Mouse (Mus musculus) adrenal gland, adult 2 months (tissue): ENCODE data around the gene Ptgds. TPM values are rescaled to one million over a fixed set of nuclear protein-coding genes. Genes with fewer than 3 reads are reported as not detected.
A peak's percentile ranks its signal among the peaks of the same experiment; 100 is the strongest.

Experiments
- DNase-seq: peaks from one replicate; pipeline ENCODE4 v3.0.0; 2021
- long read RNA-seq: library from polyadenylated mRNA; stranded (forward); transcript quantifications from one replicate; pipeline ENCODE4 v2.0.0, GENCODE M21; 2021
- polyA plus RNA-seq: library from polyadenylated mRNA; depleted of rRNA; stranded (reverse); fragments of >200 nt; gene quantifications from 2 replicates; pipeline ENCODE4 v1.2.3, GENCODE M21; 2012; rRNA removed
- total RNA-seq, 2 experiments: library from RNA; stranded (reverse); gene quantifications; 2 replicates each; pipeline ENCODE4 v1.2.3; 2021

Gene Ptgds
- total RNA-seq (1 to 10 TPM; 2.5 to 2.7 TPM), polyA plus RNA-seq (4.9 and 5.6 TPM in 2 replicates)
- long read RNA-seq, partial matches to known transcripts = 0 of 1 reads
- long read RNA-seq, other reads (novel, unspliced or antisense) = 0 of 1 reads

DNA sequence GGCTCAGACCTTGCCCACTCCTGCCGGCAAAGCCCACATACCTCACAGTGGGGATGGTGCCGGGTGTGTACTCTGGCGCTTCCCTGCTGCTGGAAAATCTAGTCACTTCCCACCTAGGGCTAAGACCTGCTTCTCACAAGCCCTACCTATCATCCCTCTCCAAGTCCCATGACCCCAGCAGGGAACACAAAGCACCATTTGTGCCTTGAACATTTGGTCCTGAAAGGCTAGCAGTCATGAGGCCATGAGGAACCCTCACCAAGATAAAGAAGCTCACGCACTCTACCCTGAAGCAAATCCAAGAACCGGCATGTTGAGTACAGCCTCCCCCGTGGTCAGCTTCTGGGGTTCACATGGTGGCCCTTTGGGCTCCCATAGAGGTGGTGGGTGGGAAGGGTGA, at the start of gene Ptgds:
TSS of gene Ptgds (minus strand) at position 78 of the 400 bp plus-strand sequence.
- no peak for DNase-seq

DNA sequence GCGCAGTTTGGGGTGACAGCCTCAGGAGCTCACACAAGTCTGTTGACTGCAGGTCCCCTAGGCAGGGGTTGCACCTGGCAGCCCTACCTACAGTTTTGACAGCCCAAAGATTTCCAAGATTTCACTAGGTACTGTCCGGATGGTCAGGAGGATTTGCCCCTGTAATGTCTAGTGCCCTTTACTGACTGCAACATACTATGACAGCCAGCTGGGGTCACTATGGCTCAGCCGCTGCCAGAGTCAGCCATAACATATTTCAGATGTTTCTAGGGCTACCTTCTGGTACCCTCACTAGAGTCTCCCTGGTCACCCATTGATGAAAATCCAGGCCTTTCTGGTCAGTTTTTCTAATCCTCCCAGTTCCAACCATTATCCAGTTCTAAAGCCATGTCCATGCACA, 40.1 kb upstream of the Ptgds start:
- DNase-seq = no peak

DNA sequence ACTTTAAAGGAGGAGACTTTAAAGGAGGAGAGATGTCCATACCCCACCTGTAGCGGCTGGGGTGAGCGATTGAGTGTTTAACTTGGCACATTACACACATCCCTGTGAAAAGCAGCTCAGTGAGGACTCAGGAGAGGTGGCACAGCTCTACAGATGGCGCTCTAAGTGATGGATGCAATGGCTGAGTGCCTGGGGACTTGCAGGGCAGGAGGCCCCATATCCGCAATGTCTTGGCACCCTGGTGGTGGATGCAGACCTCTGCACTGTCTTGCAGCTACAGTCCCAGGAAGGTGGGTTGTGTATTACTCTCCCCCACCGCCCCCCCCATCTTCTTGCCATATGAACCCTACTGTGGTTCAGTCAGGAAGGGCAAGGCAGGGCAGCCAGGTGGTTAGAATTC, 37.1 kb upstream of the Ptgds start:
- DNase-seq = no peak

DNA sequence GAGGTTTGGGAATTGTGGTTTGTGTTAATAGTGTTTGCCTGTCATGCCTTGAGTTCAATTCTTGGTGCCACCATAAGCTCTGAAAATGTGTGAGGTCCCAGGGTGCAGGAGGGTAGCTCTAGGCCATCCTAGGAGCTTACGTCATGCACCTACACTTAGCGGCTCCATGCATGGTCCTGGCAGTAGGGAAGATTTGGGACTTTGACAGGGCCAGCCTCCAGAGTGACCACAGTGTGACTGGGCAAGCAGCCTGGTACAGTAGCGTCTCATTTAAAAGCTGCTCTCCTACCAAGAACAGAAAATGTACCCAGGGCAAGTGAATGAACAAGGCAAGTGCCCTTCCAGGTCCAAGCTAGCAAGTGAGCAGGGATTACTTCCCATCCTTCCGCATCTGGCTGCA, 36.0 kb upstream of the Ptgds start:
- no peak for DNase-seq

DNA sequence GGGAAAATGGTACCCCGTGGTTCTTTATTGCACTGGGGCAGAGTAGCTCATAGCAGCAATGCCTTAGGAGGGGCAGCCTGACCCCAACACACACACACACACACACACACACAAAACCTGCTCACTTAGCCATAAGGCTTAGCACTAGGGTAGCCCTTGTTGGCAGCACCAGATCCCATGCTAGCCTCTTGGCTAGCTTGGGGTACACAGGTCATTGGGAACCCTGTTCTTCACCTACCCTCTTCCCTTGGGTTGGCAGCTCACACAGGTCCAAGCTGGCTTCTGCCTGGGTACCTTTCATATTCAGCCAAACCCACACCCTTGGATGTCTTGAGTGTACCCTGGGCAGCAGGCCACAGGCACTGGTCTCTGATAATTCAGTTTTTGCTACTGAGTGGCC, 35.2 kb upstream of the Ptgds start:
- DNase-seq = no peak

DNA sequence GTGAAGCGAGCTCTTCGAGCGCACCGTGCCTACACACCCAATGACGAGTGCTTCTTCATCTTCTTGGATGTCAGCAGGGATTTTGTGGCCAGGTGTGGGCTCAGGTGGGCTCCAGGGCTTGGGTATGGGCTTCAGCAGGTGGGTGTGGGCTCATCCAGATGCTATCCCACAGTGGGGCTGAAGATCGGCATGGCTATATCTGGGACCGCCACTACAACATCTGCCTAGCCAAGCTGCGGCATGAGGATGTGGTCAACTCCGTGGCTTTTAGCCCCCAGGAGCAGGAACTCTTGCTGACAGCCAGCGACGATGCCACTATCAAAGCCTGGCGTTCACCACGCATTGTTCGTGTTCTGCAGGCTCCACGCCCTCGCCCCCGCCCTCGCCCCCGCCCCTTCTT, 34.7 kb upstream of the Ptgds start:
- DNase-seq = no peak

DNA sequence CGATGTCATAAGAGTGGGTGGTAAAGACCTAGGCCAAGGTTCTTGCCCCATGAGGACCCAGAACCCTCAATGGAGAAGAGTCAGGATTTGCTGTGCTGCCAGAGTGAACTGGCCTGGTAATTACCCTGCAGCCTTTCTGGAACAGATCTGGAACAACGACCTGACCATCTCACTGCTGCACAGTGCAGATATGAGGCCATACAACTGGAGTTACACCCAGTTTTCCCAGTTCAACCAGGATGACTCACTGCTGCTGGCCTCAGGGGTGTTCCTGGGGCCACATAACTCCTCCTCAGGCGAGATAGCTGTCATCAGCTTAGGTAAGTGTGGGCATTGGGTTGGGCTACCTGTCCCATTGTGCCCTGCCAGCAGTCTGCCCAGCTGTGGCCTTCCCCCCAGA, 32.9 kb upstream of the Ptgds start:
- DNase-seq = no peak

DNA sequence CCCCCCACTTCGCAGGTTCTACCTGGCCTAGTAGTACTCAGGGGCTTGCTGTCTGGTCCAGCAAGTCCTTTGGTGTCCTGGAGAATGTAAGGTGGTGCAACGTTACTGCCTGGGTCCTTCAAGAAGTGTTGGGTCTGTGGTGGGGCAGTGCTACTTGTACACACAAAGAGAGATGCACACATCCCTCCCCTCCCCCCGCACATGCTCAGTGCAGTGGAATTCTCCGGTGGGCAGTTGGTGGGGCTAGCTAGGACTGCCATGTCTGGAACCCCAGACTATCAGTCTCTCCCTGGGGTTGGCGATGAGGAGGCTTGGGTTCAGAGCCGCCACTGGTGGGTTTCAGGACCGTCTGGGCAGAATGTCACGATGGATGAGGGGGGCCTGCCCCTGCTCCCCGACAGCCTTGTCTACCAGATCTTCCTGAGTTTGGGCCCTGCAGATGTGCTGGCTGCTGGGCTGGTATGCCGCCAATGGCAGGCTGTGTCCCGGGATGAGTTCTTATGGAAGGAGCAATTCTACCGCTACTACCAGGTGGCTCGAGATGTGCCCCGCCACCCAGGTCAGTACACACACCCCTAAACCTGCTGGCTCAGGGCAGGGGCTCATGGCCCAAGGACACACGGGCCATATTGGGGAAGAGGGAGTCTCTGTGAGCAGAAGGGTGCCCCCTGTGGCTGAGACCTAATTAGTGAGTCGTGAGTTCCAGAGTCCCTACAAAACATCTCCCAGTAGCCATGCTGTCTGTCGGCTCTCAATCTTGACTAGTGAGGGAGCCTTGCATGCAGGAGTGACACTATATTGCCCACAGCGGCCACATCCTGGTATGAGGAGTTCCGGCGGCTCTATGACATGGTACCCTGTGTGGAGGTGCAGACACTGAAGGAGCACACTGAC, 32.0 kb upstream of the Ptgds start, which contains the start of gene C8g:
TSS of gene C8g (minus strand) at position 127 of the 894 bp plus-strand sequence.
- no peak for DNase-seq

DNA sequence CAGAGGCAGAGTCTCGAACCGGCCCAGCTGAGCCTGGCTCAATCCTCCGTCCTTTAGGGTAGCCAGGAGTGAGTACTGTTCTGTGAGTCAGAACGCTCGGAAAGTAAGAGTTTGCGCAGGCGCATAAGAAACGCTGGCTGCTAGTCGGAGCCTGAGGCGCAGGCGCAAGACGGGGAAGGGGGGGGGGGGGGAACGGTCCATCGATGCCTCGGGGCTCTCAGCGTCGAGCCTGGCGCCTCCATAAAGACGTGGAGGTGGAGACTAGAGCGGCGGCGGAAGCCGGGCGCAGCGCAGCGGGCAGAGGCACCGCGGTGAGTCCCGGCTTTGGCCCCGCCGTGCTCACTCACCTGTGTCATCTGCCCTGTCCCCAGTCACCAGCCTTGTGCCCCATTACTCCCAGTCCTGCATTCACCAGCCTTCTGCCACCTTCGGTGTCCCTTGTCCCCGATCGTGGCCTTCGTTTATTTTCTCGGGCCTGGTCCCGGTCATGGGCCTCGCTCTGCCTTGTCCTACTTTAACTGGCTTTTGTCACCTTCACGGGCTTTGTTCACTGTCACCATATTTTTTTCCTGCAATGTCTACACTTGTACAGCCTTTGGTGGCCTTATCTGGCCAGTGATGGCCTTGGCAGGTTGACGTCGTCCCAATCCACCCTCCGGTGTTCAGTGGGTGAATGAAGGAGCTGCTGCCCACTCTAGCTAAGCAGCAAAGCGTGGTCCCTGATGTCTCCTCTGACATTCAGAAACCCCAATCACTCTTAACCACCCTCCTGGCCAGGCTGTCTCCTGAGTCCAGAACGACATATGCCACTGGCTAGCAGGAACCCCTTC, 30.9 kb upstream of the Ptgds start, which contains the start of gene Fbxw5:
TSS of gene Fbxw5 (plus strand) at position 175 of the 830 bp plus-strand sequence.
- DNase-seq = peak; percentile 89

DNA sequence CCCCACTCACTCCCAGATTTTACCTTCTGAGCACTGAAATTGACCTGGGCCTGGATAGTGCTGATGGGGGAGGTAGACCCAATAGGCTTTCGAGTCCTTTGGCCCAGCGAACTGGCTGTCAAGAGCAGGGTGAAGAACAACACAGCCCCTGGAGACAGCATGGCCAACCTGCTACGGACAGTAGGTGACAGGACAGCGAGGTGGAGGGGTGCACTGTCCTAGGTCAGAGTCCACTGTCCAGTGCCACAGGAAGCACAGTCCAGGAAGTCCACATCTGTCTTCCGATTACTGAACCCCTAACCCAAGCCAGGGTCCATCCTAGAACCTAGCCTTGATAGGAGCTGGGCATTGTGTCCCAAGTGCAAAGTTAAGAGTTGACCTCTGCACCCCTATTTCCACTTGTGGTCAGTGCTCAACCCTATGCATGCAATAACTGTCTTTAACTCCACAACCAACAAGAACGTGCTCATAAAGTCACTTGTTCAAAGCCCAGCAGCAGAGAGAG, 30.3 kb upstream of the Ptgds start:
- no peak for DNase-seq

DNA sequence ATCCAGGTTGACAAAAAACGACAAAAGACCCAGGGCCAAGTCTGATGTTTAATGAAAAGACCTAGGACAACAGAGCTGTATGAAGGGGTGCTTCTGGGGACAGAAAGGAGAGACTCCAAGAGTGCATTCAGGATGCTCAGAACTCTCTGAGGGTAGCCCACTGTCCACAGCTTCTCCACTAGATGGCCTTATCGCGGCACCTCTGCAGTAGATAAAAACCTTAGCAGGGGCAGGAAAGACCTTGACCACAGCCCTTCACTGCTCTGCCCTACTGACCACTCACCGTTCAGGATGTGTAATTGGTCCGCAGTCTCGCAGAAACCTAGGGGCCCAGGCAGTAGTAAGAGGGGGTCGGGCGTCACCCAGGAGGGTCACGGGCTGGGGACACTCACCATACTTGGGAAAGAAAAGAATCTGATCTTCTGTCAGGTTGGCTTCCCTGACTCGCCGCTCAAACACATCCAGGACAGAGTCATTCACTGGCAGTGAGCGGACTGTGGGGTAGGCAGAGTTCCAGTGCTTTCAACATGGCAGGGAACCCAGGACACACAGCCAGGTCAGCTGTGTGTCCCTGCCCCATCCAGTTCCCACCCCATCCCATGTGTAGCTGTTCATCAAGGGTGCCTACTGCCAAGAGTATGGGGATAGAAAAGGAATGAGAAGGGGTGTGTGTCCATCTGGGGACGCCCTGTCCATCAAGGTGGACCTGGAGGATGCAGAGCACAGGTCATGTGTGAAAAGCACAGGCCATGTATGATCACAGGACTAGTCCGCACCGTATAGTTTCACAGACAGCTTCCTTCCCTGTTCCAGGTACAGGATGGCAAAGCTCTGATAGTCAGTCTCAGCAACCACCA, 29.0 kb upstream of the Ptgds start:
- peak; percentile 48 for DNase-seq

DNA sequence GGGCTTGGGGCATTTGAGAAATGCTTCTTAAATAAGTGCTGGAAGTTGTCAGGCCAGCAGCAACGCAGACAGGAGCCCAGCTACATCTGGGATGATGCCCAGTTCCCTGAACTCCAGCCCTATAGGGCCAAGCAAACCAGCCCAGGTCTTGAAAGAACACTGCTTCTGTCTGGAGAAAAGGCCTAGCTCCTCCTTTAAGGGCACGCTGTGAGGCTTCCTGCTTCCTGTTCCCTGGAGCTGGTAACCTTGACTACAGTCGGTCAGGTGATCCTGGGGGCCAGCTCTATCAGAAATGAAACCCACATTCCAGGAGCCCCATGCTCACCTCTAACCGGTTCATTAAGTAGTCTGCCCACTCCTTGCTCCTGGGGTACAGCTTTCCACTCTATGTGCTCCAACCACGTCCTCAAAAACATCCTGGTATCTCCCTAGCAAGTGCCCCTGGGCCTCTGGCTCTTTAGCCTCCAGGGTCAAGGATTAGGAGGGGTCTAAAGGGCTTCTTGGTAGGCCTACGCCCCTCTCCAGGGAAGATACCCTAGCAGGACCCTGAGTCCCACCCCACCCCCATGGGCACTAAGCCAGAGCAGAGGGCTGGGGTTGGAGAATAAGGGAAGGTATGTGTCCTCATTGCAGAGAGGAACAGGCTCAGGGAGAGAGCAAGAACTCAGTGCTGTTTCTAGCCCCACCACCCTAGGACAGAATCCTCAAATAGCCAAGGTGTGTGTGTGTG, 28.2 kb upstream of the Ptgds start:
- DNase-seq = peak; percentile 13

DNA sequence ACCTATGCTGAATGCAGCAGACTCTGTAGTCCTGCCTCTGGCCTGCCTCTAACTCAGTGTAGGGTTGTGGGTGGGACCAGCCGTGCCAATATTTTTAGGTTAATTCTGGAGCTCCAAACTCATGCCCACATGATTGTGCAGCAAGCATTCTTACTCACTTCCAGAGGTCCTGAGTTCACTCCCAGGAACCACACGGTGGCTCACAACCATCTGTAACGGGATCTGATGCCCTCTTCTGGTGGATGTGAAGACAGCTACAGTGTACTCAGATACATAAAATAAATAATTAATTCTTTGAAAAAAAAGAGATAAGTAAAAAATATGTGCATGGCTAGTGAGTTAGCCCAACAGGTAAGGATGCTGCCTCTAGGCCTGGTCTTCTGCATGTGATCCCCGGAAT, 26.6 kb upstream of the Ptgds start:
- peak; percentile 31 for DNase-seq

DNA sequence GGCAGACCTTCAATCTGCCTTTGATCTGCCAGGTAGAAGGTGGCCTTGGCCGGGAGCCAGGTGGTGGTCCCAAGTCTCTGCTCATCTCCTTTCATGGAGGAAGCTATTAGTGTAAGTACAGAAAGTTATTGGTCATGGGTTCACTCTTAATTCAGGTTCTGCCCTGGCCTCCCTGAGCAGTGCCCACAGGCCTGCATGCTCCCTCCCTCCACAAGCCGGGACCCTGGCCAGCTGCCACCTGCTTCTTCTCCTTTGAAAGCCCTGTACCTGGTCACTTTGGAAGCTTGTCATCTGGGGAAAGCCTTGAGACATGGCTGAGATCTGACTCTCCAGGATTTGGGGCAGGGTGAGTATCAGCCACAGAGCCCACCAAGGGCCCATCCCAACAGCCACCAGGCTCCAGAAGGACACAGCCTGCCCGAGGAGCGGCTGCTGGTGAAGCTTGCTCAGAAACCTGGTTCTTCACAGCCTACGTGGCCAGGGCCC, 23.7 kb upstream of the Ptgds start, which contains the start of gene Lcn12:
TSS of gene Lcn12 (minus strand) at position 436 of the 486 bp plus-strand sequence.
- no peak for DNase-seq

DNA sequence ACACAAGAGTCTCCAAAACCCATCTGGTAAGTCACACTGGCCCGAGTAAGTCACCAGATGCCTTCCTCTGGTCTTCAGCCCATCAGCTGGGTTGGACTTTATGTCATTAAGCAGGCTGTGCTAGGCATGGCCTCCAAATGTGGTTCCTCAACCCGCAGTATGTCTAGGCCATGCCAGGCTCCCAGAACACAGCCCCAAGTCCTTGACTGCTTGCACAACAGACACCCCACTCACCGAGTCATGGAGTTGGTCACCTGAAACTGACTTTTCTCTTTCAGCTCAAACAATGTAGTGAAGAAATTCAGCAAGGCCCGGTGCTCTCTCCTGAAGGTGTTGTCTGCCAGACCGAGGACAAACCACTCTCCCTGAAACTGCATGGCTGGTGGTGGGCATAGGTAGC, 23.1 kb upstream of the Ptgds start:
- DNase-seq = peak; percentile 50

DNA sequence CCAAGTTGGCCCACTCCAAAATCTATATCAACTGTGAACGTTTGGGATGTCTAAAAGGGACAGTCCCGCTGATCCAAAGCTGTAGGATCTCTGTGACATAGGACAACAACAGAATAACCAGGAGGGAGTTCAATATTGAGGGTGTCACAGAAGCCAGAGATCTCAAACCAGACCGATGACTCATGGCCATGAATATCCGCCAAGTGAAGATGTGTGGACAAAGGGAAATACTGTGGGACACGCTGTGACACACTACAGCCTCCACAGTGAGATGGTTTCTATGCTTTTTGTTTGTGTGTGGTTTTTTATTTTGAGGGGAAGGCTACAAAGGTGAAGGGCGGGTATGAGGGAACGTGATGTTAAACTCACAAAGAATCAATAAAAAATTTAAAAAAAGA, 18.8 kb upstream of the Ptgds start:
- DNase-seq = peak; percentile 74

DNA sequence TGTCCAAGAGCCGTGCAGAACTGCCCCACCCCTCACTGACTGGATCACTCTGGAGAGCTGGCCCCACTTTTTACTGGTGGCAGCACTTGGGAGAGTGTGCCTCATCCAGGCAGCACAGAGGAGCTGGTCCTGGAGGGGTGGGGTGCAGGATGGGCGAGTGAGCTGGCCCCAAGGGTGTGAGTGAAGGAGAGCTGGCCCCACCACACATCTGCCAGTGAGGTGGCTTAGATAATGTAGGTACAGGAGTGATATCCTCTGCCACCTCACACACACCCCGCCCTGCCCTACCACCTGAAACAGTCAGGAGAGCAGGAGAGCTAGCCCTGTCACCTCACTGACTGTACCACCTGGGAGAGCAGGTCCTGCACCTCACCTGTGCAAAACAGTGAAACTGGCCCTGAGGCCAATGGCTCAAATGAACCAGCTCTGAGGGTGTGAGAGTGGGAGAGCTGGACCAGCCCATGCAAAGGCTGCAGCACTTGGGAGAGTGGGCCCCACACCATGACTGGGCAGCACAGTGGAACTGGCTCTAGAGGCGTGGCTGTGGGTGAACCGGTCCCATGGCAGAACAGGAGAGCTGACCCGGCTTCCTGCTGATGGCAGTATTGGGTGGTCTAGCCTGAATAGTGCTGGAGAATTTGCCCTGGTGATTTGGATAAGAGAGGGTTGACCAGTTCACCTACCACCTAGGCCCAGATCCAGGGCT, 18.3 kb upstream of the Ptgds start:
- DNase-seq = no peak

DNA sequence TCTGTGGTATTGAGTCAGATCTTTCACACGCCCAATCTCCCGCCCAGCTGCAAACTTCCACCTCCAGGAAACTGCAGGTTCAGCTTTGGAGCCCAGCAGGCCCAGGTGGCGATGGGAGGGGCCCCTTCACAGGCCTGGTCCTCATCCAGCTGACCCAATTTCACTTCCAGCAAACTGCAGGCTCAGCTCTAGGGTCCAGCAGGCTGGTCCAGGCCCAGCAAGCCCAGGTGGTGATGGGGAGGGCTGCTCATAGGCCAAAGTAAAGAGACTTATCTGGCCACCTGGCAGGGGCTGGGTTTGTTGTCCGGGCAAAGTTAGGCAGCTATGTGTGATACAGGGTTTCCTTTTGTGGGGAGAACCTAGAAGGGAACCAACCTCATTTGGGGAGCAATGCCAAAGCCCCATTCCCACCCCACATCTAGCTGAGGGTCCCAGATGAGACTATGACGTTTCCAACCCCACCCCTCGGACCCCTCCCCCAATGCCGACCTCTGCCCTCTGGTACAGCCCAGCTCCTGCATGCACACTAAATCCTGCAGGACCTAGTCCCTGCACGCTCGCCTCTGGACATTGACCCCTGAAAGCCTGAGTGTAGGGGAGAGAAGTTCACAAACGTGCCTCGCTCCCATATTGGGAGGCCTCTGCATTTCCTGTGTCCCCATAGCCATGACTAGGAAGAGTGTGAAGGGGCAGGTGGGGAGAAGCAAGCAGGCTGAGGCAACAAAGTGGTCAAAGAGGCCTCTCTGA, 15.2 kb upstream of the Ptgds start:
- DNase-seq = no peak

DNA sequence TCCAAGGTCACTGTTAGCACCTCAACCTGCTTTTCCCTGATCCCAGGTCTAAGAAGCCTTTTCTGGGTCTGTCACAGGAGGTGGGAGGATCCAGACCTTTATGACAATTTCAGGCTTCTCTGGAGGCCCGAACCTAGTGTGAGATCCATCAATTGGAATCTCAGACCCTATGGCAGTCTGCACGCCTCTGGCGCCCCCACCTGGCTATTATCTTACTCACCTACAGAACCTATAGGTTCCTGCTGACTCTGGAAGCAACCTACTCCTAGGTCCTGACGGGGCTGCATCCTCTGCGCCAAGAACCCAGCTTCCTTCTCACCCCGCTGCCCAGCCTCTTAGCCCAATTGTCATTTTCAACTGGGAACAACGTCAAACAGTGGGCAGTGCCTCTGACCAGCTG, 13.1 kb upstream of the Ptgds start:
- no peak for DNase-seq
